Mouse (Mus musculus): ENCODE results near the gene Atp13a5.

Atp13a5 gene

DNA sequence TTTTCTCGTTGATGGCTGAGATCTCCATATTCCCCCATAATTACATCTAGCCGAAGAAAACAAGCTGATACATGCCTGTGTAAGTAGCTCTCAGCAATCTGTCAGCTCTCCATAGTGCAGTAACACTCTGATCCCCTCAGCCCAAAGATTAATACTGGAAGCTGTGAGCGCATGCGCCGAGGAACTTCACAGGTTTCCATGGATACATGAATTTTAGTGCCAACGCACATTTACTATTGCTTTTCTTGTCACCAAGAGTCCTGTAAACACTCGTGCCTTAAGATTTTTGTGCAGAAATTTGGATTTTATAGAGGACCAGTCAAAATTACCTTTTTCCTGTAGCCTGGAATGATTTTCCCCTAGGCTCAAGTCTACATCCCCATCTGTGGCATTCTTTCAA is 173.7 kb downstream of the Atp13a5 start:
- no peak for DNase-seq

DNA sequence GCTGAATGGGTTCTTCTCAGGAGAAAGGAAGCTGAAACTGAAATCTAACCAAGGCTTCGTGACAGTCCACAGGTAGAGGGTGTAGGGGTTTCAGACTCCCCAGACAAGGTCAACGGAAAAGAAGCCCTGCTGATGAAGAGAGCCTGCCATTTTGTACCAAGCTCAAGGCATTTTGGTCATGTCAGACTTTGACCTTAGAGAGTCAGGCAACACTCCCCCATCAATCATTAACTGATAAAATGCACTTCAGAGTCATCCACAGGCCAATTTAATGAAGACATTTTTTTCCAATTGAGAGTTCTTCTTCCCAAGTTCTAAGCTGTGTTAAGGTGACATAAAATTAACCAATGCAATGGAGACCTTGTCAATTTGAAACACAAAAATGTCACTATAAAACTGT is 177.4 kb downstream of the Atp13a5 start:
- DNase-seq, result no peak

DNA sequence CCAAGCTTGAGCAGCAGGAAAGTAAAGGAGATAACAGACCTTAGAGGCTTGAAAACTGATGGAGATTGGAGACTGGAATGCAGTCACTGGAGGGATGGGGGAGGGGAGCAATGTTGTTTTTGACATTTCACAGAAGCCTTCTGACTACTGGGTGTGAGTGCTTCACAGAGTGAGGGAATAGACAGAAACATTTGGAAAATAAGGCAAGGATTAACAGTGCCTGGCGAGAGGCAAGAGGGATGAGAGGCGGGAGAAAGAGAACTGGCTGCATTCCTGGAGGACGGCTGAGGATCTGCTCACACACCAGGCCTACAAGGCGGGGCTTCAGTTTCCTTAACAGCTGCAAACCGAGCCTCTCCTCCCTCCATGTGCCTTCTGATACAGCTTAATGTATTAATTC is 180.1 kb downstream of the Atp13a5 start:
- no peak for DNase-seq

DNA sequence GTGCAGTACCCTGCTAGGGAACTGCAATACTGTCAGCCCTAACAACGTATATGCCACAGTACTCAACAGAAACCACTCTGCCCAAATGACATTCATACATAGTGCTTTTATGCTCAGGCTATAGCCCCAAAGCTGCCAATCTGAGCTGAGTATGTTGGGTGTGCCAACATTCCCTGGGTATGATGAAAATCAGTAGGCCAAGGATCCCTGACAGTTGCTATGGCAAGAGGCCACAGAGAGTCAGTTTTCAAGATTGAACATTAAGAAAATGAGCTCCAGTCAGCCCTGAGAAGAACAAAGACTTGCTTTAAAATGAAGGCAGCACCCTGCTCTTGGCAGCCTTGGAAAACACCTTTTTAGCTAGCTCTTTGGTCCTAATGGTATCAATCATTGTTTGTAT is 183.4 kb downstream of the Atp13a5 start:
- peak; percentile 24 for DNase-seq

GRCm38 (mm10) chr16:29193981-29194380 is 184.6 kb downstream of the Atp13a5 start:
- DNase-seq, result peak; percentile 88

GRCm38 (mm10) chr16:29192911-29193310 is 185.6 kb downstream of the Atp13a5 start:
- peak; percentile 73 for DNase-seq
